Mouse (Mus musculus) lung, postnatal 0 days (tissue): ENCODE measurements at regions not wholly inside any gene's neighbourhood (a gene's known extent, or its start where the extent isn't known, plus 50 kb on each side); places are given as distances from the start of the nearest gene placed in this dataset.

Source experiments
- CTCF ChIP-seq: IDR thresholded peaks from 2 replicates; pipeline ENCODE4 v1.5.1; 2016; ENCODE audit warnings: antibody characterized with exemption, mild to moderate bottlenecking
- EP300 ChIP-seq: IDR thresholded peaks from 2 replicates; pipeline ENCODE4 v1.6.1; 2016; ENCODE audit warnings: antibody characterized with exemption, mild to moderate bottlenecking, control low read depth

DNA sequence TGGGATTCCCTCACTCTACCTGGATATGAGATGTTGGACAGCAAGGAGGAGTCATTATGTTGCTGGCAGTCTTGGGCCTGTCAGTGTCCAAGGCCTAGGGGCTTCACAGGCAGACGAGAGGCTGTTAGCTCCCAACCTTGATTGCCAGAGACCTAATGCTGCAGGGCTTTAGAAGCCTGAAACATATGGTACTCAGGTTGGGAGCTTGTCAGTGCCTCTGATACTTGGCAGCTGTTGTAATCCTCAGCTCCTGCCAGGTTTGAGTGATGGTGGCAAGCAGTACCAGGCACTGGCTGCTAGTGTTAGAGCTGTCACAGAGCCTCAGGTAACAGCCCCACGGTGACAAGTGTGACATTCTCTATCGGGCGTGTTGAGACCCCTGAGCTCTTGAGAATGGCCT, 122.2 kb upstream of the Gm10131 start:
- TF ChIP-seq CTCF (no peak), EP300 (no peak)
